Mouse (Mus musculus): ENCODE measurements around the gene Traf3ip1. TPM values are rescaled to one million over a fixed set of nuclear protein-coding genes. Genes with fewer than 3 reads are reported as not detected.

Gene Traf3ip1
- polyA plus RNA-seq, 1 experiment from 2014 or later: 12.1 TPM

DNA sequence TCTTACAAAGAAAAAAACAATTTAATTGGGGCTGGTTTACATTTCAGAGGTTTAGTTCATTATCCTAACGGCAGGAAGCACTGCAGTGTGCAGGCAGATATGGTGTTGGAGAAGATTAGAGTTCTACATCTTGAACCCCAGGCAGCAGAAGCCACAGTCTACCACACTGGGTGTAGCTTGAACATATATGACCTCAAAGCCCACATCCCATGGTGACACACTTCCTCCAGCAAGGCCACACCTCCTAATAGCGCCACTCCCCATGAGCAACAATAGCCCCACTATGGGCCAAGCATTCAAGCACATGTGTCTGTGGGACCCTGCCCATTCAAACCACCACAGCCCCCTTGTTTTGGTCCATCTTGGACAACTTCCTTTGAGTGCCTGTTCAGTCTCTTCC lies 72.8 kb downstream of the Traf3ip1 start:
- no peaks in the 10 kb centered on the region for H3K4me1 ChIP-seq
- 81% methylated on average over 2 of the region's 2 CpGs for WGBS
- H3K9ac ChIP-seq: no peak overlapping the region
- no peaks in the 10 kb centered on the region for H3K36me3 ChIP-seq (replicated peaks)
- H3K9me3 ChIP-seq: no peaks in the 10 kb centered on the region
- no peak overlapping the region for H3K4me3 ChIP-seq (replicated peaks)
- ATAC-seq (ENCODE audit: low FRiP score): no peak
- H3K27me3 ChIP-seq: no peaks in the 10 kb centered on the region
- no peak overlapping the region for H3K27ac ChIP-seq
- no peak overlapping the region for H3K4me2 ChIP-seq

DNA sequence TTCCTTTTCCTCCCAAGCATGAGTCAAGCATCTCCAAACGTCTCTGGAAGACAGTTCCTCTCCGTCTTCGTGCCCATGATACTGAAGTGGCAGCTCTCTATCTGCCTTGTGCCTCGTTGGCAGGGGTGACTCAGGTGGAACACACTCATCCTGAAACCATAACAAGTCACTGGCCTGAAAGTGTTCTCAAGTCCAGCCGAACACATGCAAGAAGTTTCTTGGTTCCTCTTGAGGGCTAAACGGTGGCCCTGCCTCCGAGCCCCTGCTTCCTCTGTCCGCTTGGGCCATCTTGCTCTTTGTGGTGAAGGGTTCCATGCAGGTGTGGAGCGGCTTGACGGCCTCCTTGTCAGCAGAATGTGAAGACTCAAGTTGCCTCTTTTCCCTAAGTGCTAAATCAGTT lies 78.0 kb downstream of the Traf3ip1 start:
- no peak for ATAC-seq (ENCODE audit: low FRiP score)
- H3K36me3 ChIP-seq (replicated peaks): no peaks in the 10 kb centered on the region
- H3K4me3 ChIP-seq (replicated peaks): no peak overlapping the region
- H3K9me3 ChIP-seq: no peaks in the 10 kb centered on the region
- no peak overlapping the region for H3K4me2 ChIP-seq
- H3K27ac ChIP-seq: no peak overlapping the region
- H3K4me1 ChIP-seq: no peaks in the 10 kb centered on the region
- 88% methylated on average over 10 of the region's 10 CpGs for WGBS
- H3K27me3 ChIP-seq: no peaks in the 10 kb centered on the region
- H3K9ac ChIP-seq: no peak overlapping the region

DNA sequence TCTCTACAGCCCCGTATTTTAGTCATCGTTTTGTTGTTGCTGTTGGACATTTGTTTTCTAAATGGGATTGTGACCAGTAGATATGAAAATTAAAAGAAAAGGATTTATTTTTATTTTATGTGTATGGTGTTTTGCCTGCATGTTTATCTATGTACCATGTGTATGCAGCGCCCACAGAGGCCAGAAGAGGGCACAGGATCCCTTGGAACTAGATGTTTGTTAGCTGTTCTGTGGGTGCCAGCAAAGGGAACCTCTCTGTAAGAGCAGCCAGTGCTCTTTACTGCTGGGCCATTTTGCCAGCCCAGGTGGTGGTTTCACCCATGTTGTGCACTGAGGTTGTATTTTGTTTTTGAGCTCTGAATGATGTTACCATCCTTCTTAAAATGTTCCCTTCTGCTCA lies 79.8 kb downstream of the Traf3ip1 start:
- H3K27me3 ChIP-seq: no peaks in the 10 kb centered on the region
- WGBS: 67% methylated on average over 3 of the region's 3 CpGs
- no peak for ATAC-seq (ENCODE audit: low FRiP score)
- no peaks in the 10 kb centered on the region for H3K36me3 ChIP-seq (replicated peaks)
- no peak overlapping the region for H3K27ac ChIP-seq
- H3K4me1 ChIP-seq: no peaks in the 10 kb centered on the region
- no peak overlapping the region for H3K4me3 ChIP-seq (replicated peaks)
- H3K9ac ChIP-seq: no peak overlapping the region
- no peaks in the 10 kb centered on the region for H3K9me3 ChIP-seq
- H3K4me2 ChIP-seq: no peak overlapping the region

DNA sequence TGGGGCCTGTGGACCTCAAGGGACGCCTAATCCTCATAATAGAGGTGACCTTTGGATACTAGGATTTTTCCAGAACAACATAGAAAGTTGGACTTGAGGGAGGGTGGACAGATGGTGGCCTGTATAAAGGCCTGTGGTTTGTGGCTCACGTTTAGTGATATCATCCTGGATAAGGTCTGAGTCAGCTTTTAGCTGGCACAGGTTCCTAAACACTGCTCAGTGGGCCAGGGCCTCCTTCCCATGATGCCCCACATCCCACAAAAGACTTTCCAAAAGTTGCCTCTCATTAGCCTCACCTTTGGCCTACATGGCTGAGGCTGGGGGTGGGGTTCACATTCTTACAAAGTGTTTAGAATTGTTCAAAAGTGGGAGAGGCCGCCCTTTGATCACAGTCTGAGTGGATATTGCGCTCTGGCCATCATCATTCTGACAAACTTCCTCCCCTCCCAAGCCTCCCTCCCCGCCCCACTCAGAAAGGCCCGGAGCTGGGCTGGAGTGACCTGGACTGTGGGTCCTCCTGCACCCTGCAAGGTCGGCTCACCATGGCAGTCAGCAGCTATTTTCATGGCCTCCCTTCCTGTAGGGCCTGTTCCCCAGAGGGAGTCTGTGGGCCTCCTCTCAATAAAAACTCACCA lies 83.6 kb downstream of the Traf3ip1 start:
- ATAC-seq (ENCODE audit: low FRiP score): no peak
- Histone ChIP-seq H3K4me2 (no peak overlapping the region), H3K9me3 (no peaks in the 10 kb centered on the region), H3K4me1 (no peaks in the 10 kb centered on the region), H3K4me3 (replicated peaks) (no peak overlapping the region), H3K27me3 (no peaks in the 10 kb centered on the region), H3K36me3 (replicated peaks) (no peaks in the 10 kb centered on the region), H3K27ac (no peak overlapping the region), H3K9ac (no peak overlapping the region)
- WGBS: 78% methylated on average over 7 of the region's 7 CpGs

Other genes starting within 250 kb of the Traf3ip1 start
- 75.9 and 78.9 TPM in 2 replicates for gene Ube2f, start 244.3 kb upstream of the Traf3ip1 start, polyA plus RNA-seq (2016; fragmentation: Nextera tagmentation; extraction: Ambion mirVana)
- 11.1 and 12.0 TPM in 2 replicates for gene Scly, start 196.3 kb upstream of the Traf3ip1 start, polyA plus RNA-seq (2016; fragmentation: Nextera tagmentation; extraction: Ambion mirVana)
- 0.04 and 0.10 TPM in 2 replicates for gene Espnl, start 172.6 kb upstream of the Traf3ip1 start, polyA plus RNA-seq (2016; fragmentation: Nextera tagmentation; extraction: Ambion mirVana)
- gene Klhl30, start 143.6 kb upstream of the Traf3ip1 start, polyA plus RNA-seq (2016; fragmentation: Nextera tagmentation; extraction: Ambion mirVana): 0.08 and 0.10 TPM in 2 replicates
- gene Erfe, start 128.2 kb upstream of the Traf3ip1 start, polyA plus RNA-seq (2016; fragmentation: Nextera tagmentation; extraction: Ambion mirVana): 0.90 and 0.95 TPM in 2 replicates
- 153 and 163 TPM in 2 replicates for gene Ilkap, start 95.8 kb upstream of the Traf3ip1 start, polyA plus RNA-seq (2016; fragmentation: Nextera tagmentation; extraction: Ambion mirVana)
- 295 and 297 TPM in 2 replicates for gene Hes6, start 80.6 kb upstream of the Traf3ip1 start, polyA plus RNA-seq (2016; fragmentation: Nextera tagmentation; extraction: Ambion mirVana)
- 3.7 and 3.9 TPM in 2 replicates for gene Per2, start 35.3 kb upstream of the Traf3ip1 start, polyA plus RNA-seq (2016; fragmentation: Nextera tagmentation; extraction: Ambion mirVana)
- gene Asb1, start 45.9 kb downstream of the Traf3ip1 start, polyA plus RNA-seq (2016; fragmentation: Nextera tagmentation; extraction: Ambion mirVana): 17.0 and 17.1 TPM in 2 replicates